Mouse (Mus musculus): Measurements from ENCODE around the gene 1700088E04Rik.

DNA sequence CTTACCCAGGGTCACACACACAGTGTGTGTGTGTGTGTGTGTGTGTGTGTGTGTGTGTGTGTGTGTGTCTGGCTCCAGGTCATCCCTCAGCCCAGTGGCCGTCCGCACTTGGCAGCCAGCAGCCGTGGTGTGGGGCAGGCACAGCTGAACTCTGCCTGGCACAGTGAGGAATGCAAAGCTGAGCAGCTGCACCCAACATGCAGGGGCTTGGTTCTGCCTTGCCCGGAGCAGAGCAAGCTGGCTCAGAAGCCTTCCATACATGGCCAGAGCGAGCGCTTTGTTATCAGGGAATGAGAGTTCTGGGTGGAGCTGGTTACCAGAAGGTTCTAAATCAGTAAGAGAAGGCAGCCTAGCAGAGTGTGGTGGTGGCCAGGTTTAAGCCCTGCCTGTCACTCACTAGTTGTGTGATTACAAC is 43.4 kb downstream of the 1700088E04Rik start:
- TF ChIP-seq CTCF (IDR thresholded peaks at IDR 0.05) (no peak), POLR2A (IDR thresholded peaks at IDR 0.05; ENCODE audit: insufficient read depth, low read depth, low read length) (peak; percentile 69), EP300 (IDR thresholded peaks at IDR 0.05; ENCODE audit: insufficient read depth, low read depth, low read length) (peak; percentile 85)
